Mouse (Mus musculus) brain, embryonic 14.5 days (tissue): Measurements from ENCODE around the gene Wbp1. TPM values are rescaled to one million over a fixed set of nuclear protein-coding genes. Genes with fewer than 3 reads are reported as not detected.

Experiments used
- DNase-seq: peaks from one replicate; pipeline ENCODE4 v3.0.0-alpha.2; 2011; ENCODE audit warnings: low read depth
- CTCF ChIP-seq: fragments of 200-500 bp; IDR thresholded peaks from 2 replicates; pipeline ENCODE4 v1.5.1; 2012; ENCODE audit warnings: inconsistent platforms, mild to moderate bottlenecking, moderate library complexity, borderline replicate concordance; ENCODE audit not compliant: insufficient read depth, insufficient read length; ENCODE audit errors: extremely low read depth
- POLR2A ChIP-seq: fragments of 200-500 bp; IDR thresholded peaks from 2 replicates; pipeline ENCODE4 v1.6.1; 2012; ENCODE audit warnings: mild to moderate bottlenecking, inconsistent platforms, borderline replicate concordance; ENCODE audit not compliant: poor library complexity, insufficient read depth, insufficient read length, severe bottlenecking; ENCODE audit errors: extremely low read depth
- polyA plus RNA-seq: library from polyadenylated mRNA; depleted of rRNA; stranded (reverse); fragments of >200 nt; gene quantifications from 2 replicates; pipeline ENCODE4 v1.2.3, GENCODE M21; 2012

Wbp1 gene
- polyA plus RNA-seq, 1 experiment, result 298 TPM

GRCm38 (mm10) chr6:83124851-83125312 is 3.5 kb upstream of the Wbp1 start:
- peak; percentile 35; the same call in 1 of the 2 replicates for TF ChIP-seq POLR2A
- TF ChIP-seq CTCF, result no peak
- DNase-seq, result peak; percentile 98

DNA sequence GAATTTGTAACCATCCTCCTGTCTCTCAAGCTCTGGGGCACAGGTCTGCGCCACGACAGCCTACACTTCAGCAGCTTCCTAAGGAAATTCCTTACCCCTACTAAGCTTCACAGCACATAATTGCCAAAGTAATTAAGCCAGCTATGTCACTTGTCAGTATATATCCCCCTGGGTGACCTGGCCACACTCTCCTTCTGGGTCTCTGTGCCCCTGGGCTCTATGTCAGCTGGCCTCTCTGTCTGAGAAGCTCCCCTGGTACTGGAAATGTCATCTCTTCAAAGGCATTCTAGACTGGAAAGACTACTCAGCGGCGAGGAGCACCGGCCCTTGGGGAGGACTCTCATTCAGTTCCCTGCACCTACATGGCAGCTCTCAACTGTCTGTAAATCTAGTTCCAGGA is 1.6 kb upstream of the Wbp1 start:
- no peak for TF ChIP-seq POLR2A
- no peak for TF ChIP-seq CTCF
- no peak for DNase-seq

DNA sequence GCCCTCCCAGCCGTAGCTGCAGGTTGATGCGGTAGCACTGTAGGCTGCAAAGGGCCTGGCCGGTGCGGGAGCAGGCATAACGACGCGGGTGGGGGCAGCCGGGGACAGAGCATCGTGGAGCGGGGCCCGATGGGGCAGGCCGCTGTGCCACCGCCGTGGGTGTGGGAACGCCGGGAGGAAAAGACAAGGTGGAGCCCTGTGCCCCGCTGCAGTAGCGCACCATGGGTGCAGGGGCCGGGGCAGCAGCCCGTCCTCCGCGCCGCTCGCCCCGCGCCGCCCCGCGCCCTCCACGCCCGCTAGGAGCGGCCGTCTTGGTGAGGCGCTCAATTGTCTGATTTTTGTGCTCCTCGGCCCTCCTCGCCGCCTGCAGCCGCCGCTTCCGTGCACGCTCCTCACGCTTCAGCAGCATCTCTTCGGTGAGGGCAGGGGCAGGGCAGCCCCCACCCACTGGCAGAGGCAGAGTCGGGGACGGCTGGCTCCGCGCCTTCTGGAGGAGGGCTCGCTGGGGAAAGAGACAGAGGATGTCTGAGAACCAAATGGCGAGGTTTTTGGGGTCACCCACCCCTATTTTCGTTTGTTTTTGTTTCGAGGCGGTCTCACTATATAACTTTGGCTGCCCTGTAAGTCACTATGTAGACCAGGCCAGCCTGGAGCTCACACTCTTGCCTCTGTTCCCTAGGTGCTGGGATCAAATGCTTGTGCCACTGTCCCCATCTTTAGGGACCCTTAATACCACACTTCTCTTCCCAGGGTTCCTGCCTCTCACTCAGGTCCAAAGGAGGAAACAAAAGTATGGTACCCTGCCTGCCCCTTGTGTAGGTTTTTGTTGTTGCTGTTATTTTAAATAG is 728 bp upstream of the Wbp1 start:
- TF ChIP-seq CTCF (no peak), POLR2A (no peak)
- DNase-seq, result peak; percentile 68

DNA sequence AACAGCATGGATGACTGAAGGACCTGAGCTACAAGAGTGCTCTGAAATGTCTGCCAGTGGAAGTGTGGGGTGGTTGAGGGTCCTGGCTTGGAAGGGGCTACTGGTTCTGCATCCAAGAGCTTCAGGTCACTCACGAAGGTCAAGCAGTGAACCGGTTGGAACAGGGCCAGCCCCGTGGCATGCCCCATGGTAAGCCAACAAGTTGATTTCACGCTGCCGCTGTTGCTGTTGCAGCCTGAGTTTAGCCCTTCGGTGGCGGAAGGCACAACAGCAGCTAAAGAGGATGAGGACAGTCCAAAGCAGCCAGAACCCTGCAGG is 1.7 kb downstream of the Wbp1 start:
- DNase-seq, result no peak
- no peak for TF ChIP-seq POLR2A
- TF ChIP-seq CTCF, result no peak

GRCm38 (mm10) chr6:83118825-83119733 is 2.3 kb downstream of the Wbp1 start:
- TF ChIP-seq CTCF (no peak), POLR2A (no peak)
- no peak for DNase-seq

DNA sequence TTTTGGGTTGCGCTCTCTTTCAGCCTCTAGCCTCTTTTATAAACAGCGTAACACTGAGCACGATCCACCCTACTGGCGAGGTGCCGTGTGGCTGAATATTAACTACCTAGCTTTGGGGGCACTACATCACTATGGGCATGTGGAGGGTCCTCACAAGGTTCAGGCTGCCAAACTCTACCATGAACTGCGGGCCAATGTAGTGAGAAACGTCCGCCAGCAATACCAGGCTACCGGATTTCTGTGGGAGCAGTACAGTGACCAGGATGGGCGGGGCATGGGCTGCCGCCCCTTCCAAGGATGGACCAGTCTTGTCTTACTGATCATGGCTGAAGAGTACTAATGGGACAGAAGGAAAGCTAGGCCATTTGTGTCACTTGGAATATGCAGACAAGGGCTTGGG is 3.0 kb downstream of the Wbp1 start:
- TF ChIP-seq POLR2A (no peak), CTCF (no peak)
- DNase-seq, result no peak

DNA sequence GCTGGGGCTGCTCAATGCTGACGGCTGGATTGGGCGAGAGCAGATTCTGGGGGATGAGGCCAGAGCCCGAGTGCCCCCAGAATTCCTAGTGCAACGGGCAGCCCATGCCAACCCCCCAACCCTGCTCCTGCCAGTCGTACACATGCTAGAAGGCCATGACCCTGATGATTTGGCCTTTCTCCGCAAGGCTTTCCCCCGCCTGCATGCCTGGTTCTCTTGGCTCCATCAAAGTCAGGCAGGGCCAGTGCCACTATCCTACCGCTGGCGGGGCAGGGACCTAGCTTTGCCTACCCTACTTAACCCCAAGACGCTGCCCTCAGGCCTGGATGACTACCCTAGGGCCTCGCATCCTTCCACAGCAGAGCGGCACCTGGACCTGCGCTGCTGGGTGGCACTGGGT is 3.7 kb downstream of the Wbp1 start:
- no peak for DNase-seq
- TF ChIP-seq CTCF, result no peak
- no peak for TF ChIP-seq POLR2A

GRCm38 (mm10) chr6:83117165-83117438 is 4.3 kb downstream of the Wbp1 start:
- DNase-seq, result no peak
- TF ChIP-seq POLR2A, result no peak
- no peak for TF ChIP-seq CTCF

DNA sequence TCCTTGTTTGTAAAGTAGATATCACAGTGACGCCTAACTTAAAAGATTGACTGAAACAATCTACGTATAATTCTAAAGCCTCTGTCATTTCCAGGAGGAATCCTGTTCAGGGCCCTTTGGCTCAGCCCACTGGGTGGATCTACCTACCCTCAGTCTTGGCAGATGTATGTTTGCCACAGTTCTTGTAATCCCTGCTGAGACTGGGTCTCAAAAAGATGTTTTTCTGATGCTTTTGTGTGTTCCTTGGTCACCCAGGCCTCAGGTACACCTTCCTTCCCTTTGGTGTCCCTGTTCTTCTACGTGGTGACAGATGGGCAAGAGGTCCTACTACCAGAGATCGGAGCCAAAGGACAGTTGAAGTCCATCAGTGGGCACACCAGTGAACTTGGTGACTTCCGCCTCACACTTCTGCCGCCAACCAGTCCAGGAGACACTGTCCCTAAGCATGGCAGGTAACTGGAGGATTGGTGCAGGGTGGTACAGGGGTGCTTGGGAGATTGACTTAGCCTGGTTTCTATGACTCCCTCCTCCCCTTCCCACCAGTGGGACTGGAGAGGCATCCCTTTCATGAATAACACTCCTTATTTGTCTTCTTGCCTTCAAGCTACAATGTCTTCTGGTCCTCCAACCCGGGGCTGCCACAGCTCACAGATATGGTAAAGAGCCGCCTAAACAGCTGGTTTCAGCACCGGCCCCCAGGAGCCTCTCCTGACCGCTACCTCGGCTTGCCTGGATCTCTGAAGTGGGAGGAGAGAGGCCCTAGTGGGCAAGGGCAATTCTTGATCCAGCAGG is 4.8 kb downstream of the Wbp1 start:
- TF ChIP-seq POLR2A, result no peak
- no peak for DNase-seq

- TF ChIP-seq CTCF, result no peak
- TF ChIP-seq POLR2A, result no peak
Observed at GRCm38 (mm10) chr6:83115682-83116372, 5.5 kb downstream of the Wbp1 start.

More at GRCm38 (mm10) chr6:83115682-83116372, 5.5 kb downstream of the Wbp1 start:
- DNase-seq, result peak; percentile 32
